Mouse (Mus musculus) monocyte, adult 5-6 weeks (primary cell): ENCODE results near the gene Mfsd6. TPM values are rescaled to one million over a fixed set of nuclear protein-coding genes. Genes with fewer than 3 reads are reported as not detected.

Experiments used
- ATAC-seq: fragments of 153-309, 156-312 bp; replicated peaks from 2 replicates; pipeline ENCODE4 v1.8.0; 2017; ENCODE audit warnings: mild to moderate bottlenecking; ENCODE audit not compliant: low TSS enrichment, insufficient number of reproducible peaks, severe bottlenecking, poor library complexity, low FRiP score
- total RNA-seq: library from RNA; stranded (forward); fragments of 200-1000, 200-491, 200-594 nt; gene quantifications from 3 replicates; pipeline ENCODE4 v1.2.3, GENCODE M21; 2017

Gene Mfsd6
- total RNA-seq, 1 experiment from 2014 or later, result 37.3 TPM

- ATAC-seq, result peak; percentile 70
Observed at GRCm38 (mm10) chr1:52653366-52653765, 73.9 kb downstream of the Mfsd6 start.

- no peak for ATAC-seq
Observed at GRCm38 (mm10) chr1:52652601-52653253, 74.5 kb downstream of the Mfsd6 start.

- no peak for ATAC-seq
Observed at GRCm38 (mm10) chr1:52650066-52650465, 77.2 kb downstream of the Mfsd6 start.

- ATAC-seq, result peak; percentile 58
Observed at GRCm38 (mm10) chr1:52648153-52649027, 78.9 kb downstream of the Mfsd6 start.

- ATAC-seq, result no peak
Observed at GRCm38 (mm10) chr1:52640736-52641135, 86.5 kb downstream of the Mfsd6 start.

GRCm38 (mm10) chr1:52640266-52640665 is 87.0 kb downstream of the Mfsd6 start:
- ATAC-seq, result no peak

GRCm38 (mm10) chr1:52639090-52639489 is 88.2 kb downstream of the Mfsd6 start:
- ATAC-seq, result peak; percentile 38; the same call in 1 of the 2 replicates

- ATAC-seq, result no peak
Observed at GRCm38 (mm10) chr1:52638101-52638500, 89.2 kb downstream of the Mfsd6 start.

GRCm38 (mm10) chr1:52635932-52636331 is 91.3 kb downstream of the Mfsd6 start:
- no peak for ATAC-seq

- no peak for ATAC-seq
Observed at GRCm38 (mm10) chr1:52634251-52634650, 93.0 kb downstream of the Mfsd6 start.

GRCm38 (mm10) chr1:52631570-52631969 is 95.7 kb downstream of the Mfsd6 start:
- no peak for ATAC-seq

- peak; percentile 54; the same call in 1 of the 2 replicates for ATAC-seq
Observed at GRCm38 (mm10) chr1:52630937-52631299, 96.3 kb downstream of the Mfsd6 start.

GRCm38 (mm10) chr1:52630248-52630936 is 96.9 kb downstream of the Mfsd6 start, which contains the start of gene Nemp2:
Nemp2 (plus strand) TSS chr1:52630703.
- ATAC-seq, result peak; percentile 88

GRCm38 (mm10) chr1:52620442-52620841 is 106.8 kb downstream of the Mfsd6 start:
- no peak for ATAC-seq

- no peak for ATAC-seq
Observed at GRCm38 (mm10) chr1:52618217-52618616, 109.0 kb downstream of the Mfsd6 start.

GRCm38 (mm10) chr1:52608486-52608885 is 118.8 kb downstream of the Mfsd6 start:
- ATAC-seq, result no peak

GRCm38 (mm10) chr1:52607700-52608099 is 119.6 kb downstream of the Mfsd6 start:
- ATAC-seq, result no peak
